Mouse (Mus musculus) right cerebral cortex, postnatal 25 days (tissue): ENCODE results near the gene Faah.

Experiments used
- DNase-seq: peaks from one replicate; pipeline ENCODE4 v3.0.0; 2022

Faah gene

GRCm38 (mm10) chr4:115940681-115941080 lies 77.0 kb downstream of the Faah start:
- no peak for DNase-seq

GRCm38 (mm10) chr4:115939295-115940102 lies 78.2 kb downstream of the Faah start, which contains the start of gene Dmbx1:
TSS of gene Dmbx1 (minus strand) at chr4:115939926.
- DNase-seq, result peak; percentile 14

GRCm38 (mm10) chr4:115938276-115939160 lies 79.2 kb downstream of the Faah start:
- peak; percentile 55 for DNase-seq

GRCm38 (mm10) chr4:115937061-115937976 lies 80.4 kb downstream of the Faah start:
- DNase-seq, result no peak

- no peak for DNase-seq
Measured at GRCm38 (mm10) chr4:115936646-115937045, 81.1 kb downstream of the Faah start.

GRCm38 (mm10) chr4:115935835-115936581 lies 81.7 kb downstream of the Faah start:
- no peak for DNase-seq

- no peak for DNase-seq
Measured at GRCm38 (mm10) chr4:115931556-115932088, 86.1 kb downstream of the Faah start.

GRCm38 (mm10) chr4:115927637-115928036 lies 90.1 kb downstream of the Faah start:
- no peak for DNase-seq

- no peak for DNase-seq
Measured at GRCm38 (mm10) chr4:115923262-115923880, 94.4 kb downstream of the Faah start.

- DNase-seq, result no peak
Measured at GRCm38 (mm10) chr4:115922688-115923087, 95.0 kb downstream of the Faah start.

GRCm38 (mm10) chr4:115919911-115920310 lies 97.8 kb downstream of the Faah start:
- no peak for DNase-seq
